Mouse (Mus musculus) effector memory CD4-positive, alpha-beta T cell, adult 7 months (primary cell): ENCODE measurements around the gene Ccdc174. TPM values are rescaled to one million over a fixed set of nuclear protein-coding genes. Genes with fewer than 3 reads are reported as not detected.

Source experiments
- polyA plus RNA-seq: library from polyadenylated mRNA; unstranded; fragments of 100-300 nt; shearing (Covaris generic); gene quantifications from one replicate; pipeline ENCODE4 v1.2.1, GENCODE M21; 2017

The Ccdc174 gene
- polyA plus RNA-seq = 31.1 TPM

GRCm38 (mm10) chr6:91877885-91878651, at the start of gene Ccdc174:
TSS of gene Ccdc174 (plus strand) at chr6:91878053.

DNA sequence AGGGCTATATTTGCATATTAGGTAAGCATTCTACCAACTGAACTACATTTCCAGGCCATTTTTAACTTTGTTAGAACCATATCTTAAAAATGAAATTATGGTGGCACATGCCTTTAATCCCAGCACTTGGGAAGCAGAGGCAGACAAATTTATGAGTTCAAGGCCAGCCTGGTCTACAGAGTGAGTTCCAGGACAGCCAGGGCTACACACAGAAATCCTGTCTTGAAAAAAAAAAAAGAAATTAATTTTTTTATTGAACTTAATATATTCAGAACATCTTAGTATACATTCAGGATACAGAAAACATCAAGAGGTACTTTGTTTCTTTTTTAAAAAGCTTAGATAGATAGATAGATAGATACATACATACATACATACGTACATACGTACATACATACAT, 24.7 kb downstream of the Ccdc174 start, which contains the start of gene 4930590J08Rik:
4930590J08Rik (plus strand) TSS at position 301 of the 400 bp plus-strand sequence.

Other genes starting within 250 kb of the Ccdc174 start
- gene Slc6a6, start 194.0 kb upstream of the Ccdc174 start, polyA plus RNA-seq = 70.7 TPM
- gene Grip2, start 50.8 kb upstream of the Ccdc174 start, polyA plus RNA-seq = 0.22 TPM
- gene 4930590J08Rik, start 24.8 kb downstream of the Ccdc174 start, polyA plus RNA-seq = not detected
- 0.21 TPM for gene Fgd5, start 100.8 kb downstream of the Ccdc174 start, polyA plus RNA-seq
- 62.3 TPM for gene Nr2c2, start 213.3 kb downstream of the Ccdc174 start, polyA plus RNA-seq